Mouse (Mus musculus): ENCODE data around the gene Sema4f.

The Sema4f gene

DNA sequence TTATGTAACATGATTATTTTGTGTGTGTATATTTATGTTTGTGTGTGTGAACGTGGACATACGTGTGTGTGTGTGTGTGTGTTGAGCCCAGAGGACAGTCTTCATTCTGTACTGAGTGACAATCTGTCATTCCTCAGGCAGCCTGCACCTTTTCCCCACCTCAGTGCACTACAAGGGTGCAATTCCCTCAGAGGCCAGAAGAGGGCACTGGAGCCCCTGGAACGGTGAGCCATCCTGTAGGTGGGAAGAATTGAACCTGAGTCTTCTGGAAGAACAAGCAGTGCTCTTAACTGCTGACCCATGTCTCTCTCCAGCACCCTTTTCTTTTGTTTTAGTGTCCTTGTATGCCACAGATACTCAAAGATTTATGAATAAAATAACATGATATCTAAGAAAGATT is 23.7 kb downstream of the Sema4f start:
- DNase-seq (ENCODE audit: low spot score) = peak; percentile 32

GRCm38 (mm10) chr6:82913336-82914247 is 26.0 kb downstream of the Sema4f start:
- DNase-seq (ENCODE audit: low spot score) = no peak

DNA sequence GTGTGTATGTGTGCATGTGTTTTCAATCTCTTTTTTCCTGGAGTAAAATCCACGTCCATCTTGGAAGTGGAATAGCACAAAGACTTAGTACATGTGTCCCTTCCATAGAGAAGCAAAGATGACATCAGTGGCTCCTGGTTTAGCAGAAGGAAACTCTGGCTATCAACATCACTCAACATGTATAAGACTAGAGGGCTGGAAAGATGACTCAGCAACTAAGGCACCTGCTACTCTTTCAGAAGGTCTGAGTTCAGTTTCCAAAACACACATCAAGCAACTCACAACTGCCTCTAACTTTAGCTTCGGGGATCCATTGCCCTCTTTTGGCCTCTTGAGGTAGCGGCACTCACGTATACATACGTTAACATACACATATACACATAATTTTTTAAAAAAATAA is 28.3 kb downstream of the Sema4f start:
- DNase-seq (ENCODE audit: low spot score) = no peak

- DNase-seq (ENCODE audit: low spot score) = no peak
These were observed 30.3 kb downstream of the Sema4f start for GRCm38 (mm10) chr6:82909136-82909855.

GRCm38 (mm10) chr6:82908034-82908433 is 31.5 kb downstream of the Sema4f start:
- DNase-seq (ENCODE audit: low spot score) = no peak

DNA sequence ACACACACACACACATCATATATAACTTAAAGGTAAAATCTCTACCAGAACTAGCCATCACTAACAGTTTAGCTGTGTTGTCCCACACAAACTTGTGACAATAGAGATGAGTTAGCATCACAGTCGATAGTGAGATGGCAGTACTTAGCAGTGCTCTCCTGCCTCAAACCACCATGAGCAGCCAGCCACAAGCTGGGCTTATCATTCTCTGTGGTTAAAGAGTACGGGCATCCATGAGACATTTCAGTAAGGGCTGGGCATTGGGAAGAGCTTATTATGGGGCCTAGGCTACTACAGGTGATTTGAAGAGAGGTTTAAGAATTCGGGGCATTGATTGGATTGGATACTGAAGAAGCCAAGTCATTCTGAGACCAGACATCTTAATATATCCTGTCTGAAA is 32.6 kb downstream of the Sema4f start:
- DNase-seq (ENCODE audit: low spot score) = no peak

GRCm38 (mm10) chr6:82902559-82902958 is 37.0 kb downstream of the Sema4f start:
- DNase-seq (ENCODE audit: low spot score) = no peak

- DNase-seq (ENCODE audit: low spot score) = no peak
These were observed 40.8 kb downstream of the Sema4f start for GRCm38 (mm10) chr6:82898745-82899144.

DNA sequence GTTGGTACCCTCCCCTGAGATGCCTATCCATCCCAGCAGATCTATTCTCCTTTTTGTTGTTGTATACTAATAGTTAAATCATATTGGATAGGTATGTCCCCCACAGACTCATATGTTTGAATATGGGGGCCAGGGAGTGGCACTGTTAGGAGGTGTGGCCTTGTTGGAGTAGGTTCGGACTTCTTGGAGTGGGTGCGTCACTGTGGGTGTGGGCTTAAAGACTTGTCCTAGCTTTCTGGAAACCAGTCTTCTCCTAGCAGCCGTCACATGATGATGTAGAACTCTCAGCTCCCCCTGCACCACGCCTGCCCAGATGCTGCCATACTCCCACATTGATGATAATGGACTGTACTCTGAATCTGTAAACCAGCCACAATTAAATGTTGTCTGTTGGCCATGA is 41.3 kb downstream of the Sema4f start:
- DNase-seq (ENCODE audit: low spot score) = no peak

DNA sequence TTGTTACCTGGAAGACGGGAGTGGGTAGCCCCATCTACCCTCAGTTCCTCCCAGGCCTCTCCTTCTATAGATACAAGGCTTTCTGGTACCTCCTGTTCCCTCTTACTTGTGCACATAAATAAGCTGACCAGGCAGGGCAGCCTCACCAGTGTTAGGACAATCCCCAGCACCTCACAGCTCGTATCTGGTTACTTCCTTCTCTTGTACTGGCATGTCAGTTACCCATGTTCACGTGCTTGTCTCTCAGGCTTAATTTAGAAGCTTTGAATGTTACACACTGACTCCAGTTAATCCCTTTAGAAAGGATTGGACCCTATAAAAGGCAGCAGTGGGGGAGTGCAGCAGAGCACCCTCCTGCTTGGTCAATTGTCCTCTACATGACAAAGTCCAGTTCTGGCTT is 42.3 kb downstream of the Sema4f start:
- DNase-seq (ENCODE audit: low spot score) = no peak

- no peak for DNase-seq (ENCODE audit: low spot score)
These were observed 46.2 kb downstream of the Sema4f start for GRCm38 (mm10) chr6:82893415-82893814.

DNA sequence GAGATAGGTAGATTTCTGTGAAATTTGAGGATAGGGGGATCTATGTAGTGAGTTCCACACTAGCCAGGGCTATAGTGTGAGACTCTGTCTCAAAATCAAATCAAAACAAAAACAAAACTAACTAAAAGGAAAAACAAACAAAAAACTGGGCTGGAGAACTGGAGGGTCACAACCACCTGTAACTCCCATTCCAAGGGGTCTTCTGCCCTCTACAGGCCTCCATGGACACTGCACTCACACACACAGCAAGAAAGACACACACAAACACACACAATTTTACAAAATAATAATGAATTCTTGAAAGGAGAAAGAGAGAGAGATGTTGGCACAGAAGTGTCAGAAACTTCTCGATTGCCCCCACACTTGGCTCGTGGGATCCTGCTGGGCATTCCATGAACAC is 47.0 kb downstream of the Sema4f start:
- DNase-seq (ENCODE audit: low spot score) = peak; percentile 26

GRCm38 (mm10) chr6:82891488-82891887 is 48.1 kb downstream of the Sema4f start:
- no peak for DNase-seq (ENCODE audit: low spot score)

DNA sequence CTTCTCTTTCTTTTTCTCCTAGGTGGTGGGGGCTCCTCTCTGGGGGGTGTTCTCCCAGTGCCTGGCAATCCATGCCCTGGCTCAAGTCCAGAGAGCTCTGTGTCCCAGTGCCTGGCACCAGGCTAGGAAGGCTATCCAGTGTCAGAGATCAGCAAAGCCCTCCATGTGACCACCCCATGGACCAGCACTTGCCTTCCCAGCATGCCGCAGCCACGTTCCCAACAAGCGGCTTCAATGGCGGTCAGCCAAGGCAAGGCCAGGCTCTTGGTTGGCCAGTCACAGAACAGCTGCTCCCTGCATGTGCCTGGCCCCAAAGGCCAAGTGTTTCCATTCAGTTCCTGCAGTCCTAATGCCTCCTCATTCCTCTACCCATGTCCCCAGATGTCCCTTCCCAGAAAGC is 53.2 kb downstream of the Sema4f start:
- DNase-seq (ENCODE audit: low spot score) = no peak

DNA sequence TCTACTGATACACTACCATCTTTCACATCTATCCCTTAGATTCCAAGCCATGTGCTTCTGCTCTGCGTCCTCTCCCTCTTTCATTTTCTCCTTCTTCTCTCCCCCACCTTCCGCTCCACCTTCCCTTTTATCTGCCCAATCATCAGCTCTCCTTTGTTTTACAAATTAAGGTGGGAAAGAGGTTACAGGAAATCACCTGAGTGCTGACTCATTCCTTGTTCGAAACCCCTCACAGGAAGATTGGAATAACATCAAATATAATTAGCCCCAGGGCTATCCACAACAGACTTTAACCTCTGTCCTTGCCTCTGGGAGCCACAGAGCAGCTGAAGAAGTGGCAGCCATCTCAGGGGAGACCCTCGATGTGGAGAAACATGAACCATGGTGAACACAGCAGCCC is 53.7 kb downstream of the Sema4f start:
- no peak for DNase-seq (ENCODE audit: low spot score)

GRCm38 (mm10) chr6:82885441-82885840 is 54.1 kb downstream of the Sema4f start:
- DNase-seq (ENCODE audit: low spot score) = no peak

DNA sequence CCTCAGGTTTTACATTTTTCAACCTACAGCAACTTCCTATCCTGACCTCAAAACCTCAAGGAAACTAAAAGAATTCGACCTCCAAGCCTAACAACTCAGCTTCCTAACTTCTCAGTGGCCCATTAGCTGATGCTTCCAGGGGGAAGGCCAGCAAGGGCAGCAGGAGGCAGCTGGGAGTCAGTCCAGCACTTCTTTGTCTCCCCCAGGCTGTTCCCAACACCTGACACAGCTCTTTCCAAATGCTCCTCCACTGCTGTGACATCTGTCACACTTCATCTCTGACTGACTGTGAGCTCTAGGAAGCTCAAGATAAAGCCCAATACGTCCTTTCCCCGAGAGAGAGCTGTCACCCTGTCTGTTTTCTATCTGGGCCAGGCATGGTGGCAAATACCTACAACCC is 55.0 kb downstream of the Sema4f start:
- no peak for DNase-seq (ENCODE audit: low spot score)

DNA sequence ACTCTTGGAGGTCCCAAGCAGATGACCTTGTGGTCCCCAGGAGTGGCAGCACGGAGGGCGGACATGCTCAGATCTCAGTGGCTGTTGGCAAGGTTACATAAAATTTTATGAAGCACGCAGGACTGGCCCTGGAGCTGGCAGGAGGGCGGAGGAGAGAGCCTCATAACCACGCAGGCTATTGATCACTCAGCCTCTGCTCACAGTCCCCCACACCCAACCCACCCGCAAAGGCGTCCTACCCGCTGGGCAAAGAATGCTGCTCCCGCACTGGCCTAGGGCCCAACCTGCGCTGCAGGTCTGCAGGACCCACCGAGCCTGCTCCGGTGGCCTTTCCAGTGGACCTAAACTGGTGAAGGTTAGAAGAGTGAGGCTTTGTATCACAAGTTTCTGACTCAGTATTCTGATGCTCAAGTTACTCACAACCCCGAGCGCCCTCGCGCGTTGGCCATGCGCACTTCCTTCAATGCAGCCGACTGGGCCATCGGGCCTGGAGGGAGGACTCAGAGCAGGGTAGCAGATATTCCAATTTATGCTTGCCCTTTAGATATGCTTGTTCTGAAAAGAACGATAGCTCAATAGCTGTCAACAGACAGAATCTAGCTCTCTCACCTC is 58.0 kb downstream of the Sema4f start:
- peak; percentile 67 for DNase-seq (ENCODE audit: low spot score)

DNA sequence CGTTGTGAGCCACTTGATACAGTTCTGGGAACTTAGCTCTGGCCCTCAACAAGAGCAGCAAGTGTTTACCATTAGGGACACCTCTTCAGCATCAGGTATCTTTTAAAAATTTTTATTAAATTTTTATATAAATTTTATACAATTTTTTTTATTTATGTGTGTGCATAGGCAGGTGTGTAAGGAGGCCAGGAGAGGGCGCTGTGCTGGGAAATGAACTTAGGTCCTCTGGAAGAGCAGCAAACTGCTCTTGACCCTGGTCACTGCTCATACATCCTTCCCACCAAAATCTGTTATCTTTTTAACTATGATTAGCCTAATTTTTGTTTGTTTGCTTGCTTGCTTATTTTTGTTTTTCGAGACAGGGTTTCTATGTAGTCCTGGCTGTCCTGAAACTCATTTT is 58.8 kb downstream of the Sema4f start:
- DNase-seq (ENCODE audit: low spot score) = no peak

DNA sequence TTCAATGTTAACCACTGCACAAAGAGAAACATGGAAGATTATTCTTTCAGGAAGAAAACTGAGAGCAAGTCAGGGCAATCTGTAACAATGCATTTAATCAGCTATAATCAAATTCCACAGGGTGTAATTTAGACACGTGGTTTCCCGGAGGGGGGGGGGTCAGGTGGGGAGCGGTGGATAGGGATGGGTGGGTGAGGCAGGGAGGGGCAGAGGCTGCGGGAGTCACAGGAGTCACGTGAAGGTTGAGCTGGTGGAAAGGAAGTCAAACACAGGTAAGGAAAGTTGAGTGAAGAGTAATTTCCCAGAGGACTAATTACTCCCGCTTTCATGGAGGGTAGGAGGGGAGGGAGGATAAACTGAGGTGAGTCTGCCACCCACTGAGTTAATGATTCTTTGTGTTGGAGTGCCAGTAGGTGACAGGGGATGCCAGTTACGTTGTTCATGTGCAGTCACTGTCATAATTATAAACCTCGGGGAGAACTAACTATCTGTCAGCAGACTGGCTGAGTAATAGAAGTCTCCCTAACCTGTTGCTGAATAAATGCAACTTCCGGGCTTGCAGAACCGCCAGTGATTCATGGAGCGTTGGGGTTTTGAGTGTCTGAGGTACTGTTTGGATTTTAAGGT is 60.0 kb downstream of the Sema4f start:
- no peak for DNase-seq (ENCODE audit: low spot score)

- DNase-seq (ENCODE audit: low spot score) = no peak
These were observed 64.0 kb downstream of the Sema4f start for GRCm38 (mm10) chr6:82875509-82875935.

- no peak for DNase-seq (ENCODE audit: low spot score)
These were observed 67.2 kb downstream of the Sema4f start for GRCm38 (mm10) chr6:82872332-82872707.
